Mouse (Mus musculus): ENCODE data around the gene Fanca. TPM values are rescaled to one million over a fixed set of nuclear protein-coding genes. Genes with fewer than 3 reads are reported as not detected.
A peak's percentile ranks its signal among the peaks of the same experiment; 100 is the strongest.

Fanca gene
- polyA plus RNA-seq, 2 experiments, result 17.3 to 22.8 TPM

- 69% methylated on average over 2 of the region's 2 CpGs for WGBS (ENCODE audit: insufficient replicate concordance)
- no peaks in the 10 kb centered on the region for H3K27me3 ChIP-seq (ENCODE audit: control insufficient read depth, insufficient read depth, low read length)
- no peaks in the 10 kb centered on the region for H3K4me1 ChIP-seq (replicated peaks; ENCODE audit: control insufficient read depth in 2 of 2, insufficient read depth in 2 of 2, low read length in 1 of 2)
- TF ChIP-seq EP300 (IDR thresholded peaks at IDR 0.05; ENCODE audit: low read depth) (no peak), CTCF (IDR thresholded peaks at IDR 0.05; ENCODE audit: low read depth) (no peak)
- no peak overlapping the region for H3K27ac ChIP-seq
- no peaks in the 10 kb centered on the region for H3K9me3 ChIP-seq (ENCODE audit: control insufficient read depth, low read length)
- H3K36me3 ChIP-seq (replicated peaks; ENCODE audit: control insufficient read depth, insufficient read depth, low read depth), result peaks cover 9% of the 10 kb centered on the region
- H3K4me2 ChIP-seq (ENCODE audit: low read depth), result no peak overlapping the region
- no peak for ATAC-seq (ENCODE audit: insufficient read depth)
- H3K4me3 ChIP-seq (ENCODE audit: insufficient read depth in 1 of 2, low read depth in 2 of 2, low read length in 2 of 2), result no peak overlapping the region
- DNase-seq (ENCODE audit: low read depth in 3 of 3, low spot score in 3 of 3), result no peak
- H3K9ac ChIP-seq (replicated peaks), result no peak overlapping the region
Observed at GRCm38 (mm10) chr8:123292785-123293184, 25.6 kb downstream of the Fanca start.

- Histone ChIP-seq H3K4me1 (replicated peaks; ENCODE audit: control insufficient read depth in 2 of 2, insufficient read depth in 2 of 2, low read length in 1 of 2) (no peaks in the 10 kb centered on the region), H3K27me3 (ENCODE audit: control insufficient read depth, insufficient read depth, low read length) (no peaks in the 10 kb centered on the region), H3K4me2 (ENCODE audit: low read depth) (no peak overlapping the region), H3K9ac (replicated peaks) (no peak overlapping the region), H3K4me3 (ENCODE audit: insufficient read depth in 1 of 2, low read depth in 2 of 2, low read length in 2 of 2) (no peak overlapping the region), H3K36me3 (replicated peaks; ENCODE audit: control insufficient read depth, insufficient read depth, low read depth) (peaks cover 9% of the 10 kb centered on the region), H3K27ac (no peak overlapping the region), H3K9me3 (ENCODE audit: control insufficient read depth, low read length) (no peaks in the 10 kb centered on the region)
- WGBS (ENCODE audit: insufficient replicate concordance), result 60% methylated on average over 3 of the region's 3 CpGs
- DNase-seq (ENCODE audit: low read depth in 3 of 3, low spot score in 3 of 3) (no peak), ATAC-seq (ENCODE audit: insufficient read depth) (no peak)
- TF ChIP-seq EP300 (IDR thresholded peaks at IDR 0.05; ENCODE audit: low read depth), result no peak
- no peak for TF ChIP-seq CTCF (IDR thresholded peaks at IDR 0.05; ENCODE audit: low read depth)
Observed at GRCm38 (mm10) chr8:123292281-123292680, 26.1 kb downstream of the Fanca start.

DNA sequence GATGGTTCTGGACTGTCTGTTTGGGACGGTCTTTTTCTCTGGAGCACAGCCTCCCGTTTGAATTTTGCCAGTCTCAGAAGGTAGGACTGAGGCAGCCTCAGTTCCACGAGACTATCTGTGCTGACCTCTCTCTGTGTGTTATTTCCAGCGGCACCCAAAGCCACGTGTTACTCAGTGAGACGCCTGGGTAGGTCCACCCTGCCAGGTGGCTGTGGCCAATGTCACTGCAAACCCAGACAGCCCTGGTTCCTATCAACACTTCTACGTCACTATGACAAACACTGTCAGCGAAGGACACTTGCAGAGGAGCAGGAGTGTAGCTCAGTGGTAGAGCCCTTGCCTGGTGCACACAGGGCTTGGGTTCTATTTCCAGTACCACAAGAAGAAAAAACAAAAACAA lies 26.7 kb downstream of the Fanca start:
- peaks cover 9% of the 10 kb centered on the region for H3K36me3 ChIP-seq (replicated peaks; ENCODE audit: control insufficient read depth, insufficient read depth, low read depth)
- WGBS (ENCODE audit: insufficient replicate concordance), result 73% methylated on average over 8 of the region's 8 CpGs

DNA sequence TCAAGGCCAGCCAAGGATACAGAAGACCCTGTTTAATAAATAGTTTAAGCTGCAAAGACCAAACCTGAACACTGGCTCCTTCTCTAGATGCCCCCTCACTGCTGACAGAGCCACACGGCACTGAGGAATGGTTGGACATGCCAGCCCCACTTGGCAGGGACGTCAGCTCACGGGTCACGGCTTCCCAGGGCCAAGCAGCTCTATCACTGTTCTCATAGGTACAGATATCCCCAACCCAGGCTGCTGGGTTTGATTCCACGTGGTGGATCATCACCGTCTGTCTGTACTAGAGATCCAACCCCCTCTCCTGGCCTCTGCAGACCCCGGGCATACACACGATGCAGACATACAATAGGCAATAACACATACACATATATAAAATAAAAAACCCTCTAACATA lies 27.7 kb downstream of the Fanca start:
- Histone ChIP-seq H3K27me3 (ENCODE audit: control insufficient read depth, insufficient read depth, low read length) (no peaks in the 10 kb centered on the region), H3K9ac (replicated peaks) (no peak overlapping the region), H3K36me3 (replicated peaks; ENCODE audit: control insufficient read depth, insufficient read depth, low read depth) (peaks cover 7% of the 10 kb centered on the region), H3K9me3 (ENCODE audit: control insufficient read depth, low read length) (no peaks in the 10 kb centered on the region), H3K27ac (no peak overlapping the region), H3K4me3 (ENCODE audit: insufficient read depth in 1 of 2, low read depth in 2 of 2, low read length in 2 of 2) (no peak overlapping the region), H3K4me2 (ENCODE audit: low read depth) (no peak overlapping the region), H3K4me1 (replicated peaks; ENCODE audit: control insufficient read depth in 2 of 2, insufficient read depth in 2 of 2, low read length in 1 of 2) (no peaks in the 10 kb centered on the region)
- WGBS (ENCODE audit: insufficient replicate concordance), result 88% methylated on average over 8 of the region's 8 CpGs
- TF ChIP-seq EP300 (IDR thresholded peaks at IDR 0.05; ENCODE audit: low read depth) (no peak), CTCF (IDR thresholded peaks at IDR 0.05; ENCODE audit: low read depth) (no peak)
- DNase-seq (ENCODE audit: low read depth in 3 of 3, low spot score in 3 of 3) (no peak), ATAC-seq (ENCODE audit: insufficient read depth) (no peak)

More for the DNA sequence above, 26.7 kb downstream of the Fanca start:
- Histone ChIP-seq H3K9ac (replicated peaks) (no peak overlapping the region), H3K27ac (no peak overlapping the region), H3K9me3 (ENCODE audit: control insufficient read depth, low read length) (no peaks in the 10 kb centered on the region), H3K4me3 (ENCODE audit: insufficient read depth in 1 of 2, low read depth in 2 of 2, low read length in 2 of 2) (no peak overlapping the region), H3K4me1 (replicated peaks; ENCODE audit: control insufficient read depth in 2 of 2, insufficient read depth in 2 of 2, low read length in 1 of 2) (no peaks in the 10 kb centered on the region), H3K4me2 (ENCODE audit: low read depth) (no peak overlapping the region), H3K27me3 (ENCODE audit: control insufficient read depth, insufficient read depth, low read length) (no peaks in the 10 kb centered on the region)
- TF ChIP-seq EP300 (IDR thresholded peaks at IDR 0.05; ENCODE audit: low read depth), result no peak
- no peak for TF ChIP-seq CTCF (IDR thresholded peaks at IDR 0.05; ENCODE audit: low read depth)
- DNase-seq (ENCODE audit: low read depth in 3 of 3, low spot score in 3 of 3) (no peak), ATAC-seq (ENCODE audit: insufficient read depth) (no peak)

- Histone ChIP-seq H3K27ac (no peak overlapping the region), H3K27me3 (ENCODE audit: control insufficient read depth, insufficient read depth, low read length) (no peaks in the 10 kb centered on the region), H3K9me3 (ENCODE audit: control insufficient read depth, low read length) (no peaks in the 10 kb centered on the region), H3K4me2 (ENCODE audit: low read depth) (no peak overlapping the region), H3K9ac (replicated peaks) (no peak overlapping the region), H3K36me3 (replicated peaks; ENCODE audit: control insufficient read depth, insufficient read depth, low read depth) (peaks cover 5% of the 10 kb centered on the region), H3K4me3 (ENCODE audit: insufficient read depth in 1 of 2, low read depth in 2 of 2, low read length in 2 of 2) (no peak overlapping the region), H3K4me1 (replicated peaks; ENCODE audit: control insufficient read depth in 2 of 2, insufficient read depth in 2 of 2, low read length in 1 of 2) (no peaks in the 10 kb centered on the region)
- 64% methylated on average over 4 of the region's 4 CpGs for WGBS (ENCODE audit: insufficient replicate concordance)
- ATAC-seq (ENCODE audit: insufficient read depth) (no peak), DNase-seq (ENCODE audit: low read depth in 3 of 3, low spot score in 3 of 3) (no peak)
- TF ChIP-seq EP300 (IDR thresholded peaks at IDR 0.05; ENCODE audit: low read depth) (no peak), CTCF (IDR thresholded peaks at IDR 0.05; ENCODE audit: low read depth) (peak; percentile 77)
Observed at GRCm38 (mm10) chr8:123290166-123290565, 28.2 kb downstream of the Fanca start.

Data from liver, embryonic 14.5 days (tissue).